Mouse (Mus musculus): ENCODE data around the gene Hist3h2ba.

Gene Hist3h2ba

DNA sequence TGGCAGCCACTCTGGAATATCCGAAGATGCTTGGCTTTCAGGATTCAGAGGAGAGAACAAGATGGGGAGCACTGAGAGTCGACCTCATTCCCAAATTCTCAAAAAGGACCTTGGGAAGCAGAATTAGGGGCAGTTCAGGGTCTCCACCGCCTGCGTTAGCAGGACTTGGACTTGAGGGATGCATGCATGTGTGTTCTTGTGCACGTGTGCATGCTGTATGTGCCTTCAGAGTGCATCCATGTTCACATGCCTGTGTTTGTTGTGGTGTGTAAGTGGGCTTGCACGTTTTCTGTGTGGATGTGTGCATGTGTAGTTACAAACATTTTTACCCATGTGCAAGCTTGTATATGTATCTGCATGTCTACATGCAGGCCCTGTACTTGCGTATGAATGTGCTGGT, 15.5 kb downstream of the Hist3h2ba start:
- DNase-seq (ENCODE audit: low read depth, low spot score) = no peak

DNA sequence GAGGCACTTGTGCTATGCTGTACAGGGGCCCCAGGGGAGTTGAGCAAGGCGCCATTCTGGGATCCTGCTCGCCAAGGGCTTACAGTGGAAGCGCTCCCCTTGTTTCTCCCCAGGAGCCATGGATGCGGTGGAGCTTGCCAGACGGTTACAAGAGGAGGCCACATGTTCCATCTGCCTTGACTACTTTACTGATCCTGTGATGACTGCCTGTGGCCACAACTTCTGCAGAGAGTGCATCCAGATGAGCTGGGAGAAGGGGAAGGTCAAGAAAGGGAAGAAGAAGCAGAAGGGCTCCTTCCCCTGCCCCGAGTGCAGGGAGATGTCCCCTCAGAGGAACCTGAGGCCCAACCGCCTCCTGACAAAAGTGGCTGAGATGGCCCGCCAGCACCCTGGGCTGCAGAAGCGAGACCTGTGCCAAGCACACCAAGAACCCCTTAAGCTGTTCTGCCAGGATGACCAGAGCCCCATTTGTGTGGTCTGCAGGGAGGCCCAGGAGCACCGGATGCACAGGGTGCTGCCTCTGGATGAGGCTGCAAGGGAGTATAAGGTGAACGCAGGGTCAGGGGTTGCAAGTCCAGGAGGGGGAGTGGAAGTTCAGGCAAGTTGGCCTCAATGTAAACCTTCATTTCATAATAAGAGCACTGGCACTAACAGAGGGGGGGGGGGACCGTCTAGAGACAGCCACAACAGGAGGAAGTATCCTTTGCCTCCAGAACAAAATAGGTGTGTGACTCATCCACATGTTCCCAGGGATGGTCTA, 16.5 kb downstream of the Hist3h2ba start:
- DNase-seq (ENCODE audit: low read depth, low spot score) = no peak

DNA sequence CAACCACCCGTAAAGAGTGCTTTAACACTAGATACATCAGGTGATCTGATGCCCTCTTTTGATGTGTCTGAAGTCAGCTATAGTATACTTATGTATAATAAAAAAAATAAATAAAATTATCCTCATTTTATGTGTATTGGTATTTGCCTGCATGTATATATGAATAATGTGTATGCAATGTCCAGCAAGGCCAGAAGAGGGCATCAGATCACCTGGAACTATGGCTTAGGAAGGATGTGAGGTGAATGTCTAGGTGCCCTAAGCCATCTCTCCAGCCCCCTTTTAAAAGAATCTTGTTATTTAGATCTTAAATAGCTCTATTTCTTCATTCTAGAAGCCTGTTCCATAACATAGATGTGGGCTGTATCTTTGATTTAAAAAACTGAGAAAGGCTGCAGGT, 18.6 kb downstream of the Hist3h2ba start:
- DNase-seq (ENCODE audit: low read depth, low spot score) = peak; percentile 62

DNA sequence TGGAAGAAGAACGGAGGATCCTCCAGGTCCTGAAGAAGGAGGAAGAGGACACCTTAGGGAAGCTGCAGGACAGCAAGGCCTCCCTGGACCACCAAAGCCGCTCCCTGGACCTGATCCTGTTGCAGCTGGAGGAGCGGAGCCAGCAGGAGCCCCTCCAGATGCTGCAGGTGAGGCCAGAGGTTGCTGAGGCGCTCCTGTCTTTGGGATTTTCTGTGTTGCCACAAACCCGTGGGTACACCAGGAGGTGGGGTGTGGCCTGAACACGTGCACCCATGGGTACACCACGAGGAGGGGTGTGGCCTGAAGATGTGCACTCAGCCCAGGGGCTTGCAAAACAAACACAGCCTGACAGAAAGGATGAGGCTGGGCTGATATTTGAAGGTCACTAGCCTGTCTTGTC, 19.8 kb downstream of the Hist3h2ba start:
- DNase-seq (ENCODE audit: low read depth, low spot score) = no peak

- no peak for DNase-seq (ENCODE audit: low read depth, low spot score)
Observed at GRCm38 (mm10) chr11:58969027-58969426, 20.3 kb downstream of the Hist3h2ba start.

GRCm38 (mm10) chr11:58969659-58970058, 20.9 kb downstream of the Hist3h2ba start:
- peak; percentile 42 for DNase-seq (ENCODE audit: low read depth, low spot score)

DNA sequence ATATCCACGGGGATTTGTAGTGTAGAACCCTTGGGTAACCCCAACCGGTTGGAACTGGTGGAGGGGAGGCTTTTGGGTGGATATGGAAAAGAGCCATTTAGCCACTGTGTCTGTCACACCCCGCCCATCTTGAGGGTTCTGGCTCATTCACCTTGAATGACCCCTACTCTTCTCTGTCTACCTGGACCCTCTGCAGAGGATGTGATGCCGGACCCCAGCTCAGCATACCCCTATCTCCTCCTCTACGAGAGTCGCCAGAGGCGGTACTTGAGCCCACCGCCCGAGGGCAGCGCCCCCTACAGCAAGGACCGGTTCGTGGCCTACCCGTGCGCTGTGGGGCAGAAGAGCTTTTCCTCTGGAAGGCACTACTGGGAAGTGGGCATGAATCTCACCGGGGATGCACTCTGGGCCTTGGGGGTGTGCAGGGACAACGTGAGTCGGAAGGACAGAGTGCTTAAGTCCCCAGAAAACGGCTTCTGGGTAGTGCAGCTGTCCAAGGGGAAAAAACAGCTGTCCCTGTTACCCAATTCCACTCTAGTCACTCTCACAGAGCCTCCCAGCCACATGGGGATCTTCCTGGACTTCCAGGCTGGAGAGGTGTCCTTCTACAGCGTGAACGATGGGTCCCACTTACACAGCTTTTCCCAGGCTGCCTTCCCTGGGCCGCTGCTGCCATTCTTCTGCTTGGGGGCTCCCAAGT, 22.3 kb downstream of the Hist3h2ba start:
- no peak for DNase-seq (ENCODE audit: low read depth, low spot score)

DNA sequence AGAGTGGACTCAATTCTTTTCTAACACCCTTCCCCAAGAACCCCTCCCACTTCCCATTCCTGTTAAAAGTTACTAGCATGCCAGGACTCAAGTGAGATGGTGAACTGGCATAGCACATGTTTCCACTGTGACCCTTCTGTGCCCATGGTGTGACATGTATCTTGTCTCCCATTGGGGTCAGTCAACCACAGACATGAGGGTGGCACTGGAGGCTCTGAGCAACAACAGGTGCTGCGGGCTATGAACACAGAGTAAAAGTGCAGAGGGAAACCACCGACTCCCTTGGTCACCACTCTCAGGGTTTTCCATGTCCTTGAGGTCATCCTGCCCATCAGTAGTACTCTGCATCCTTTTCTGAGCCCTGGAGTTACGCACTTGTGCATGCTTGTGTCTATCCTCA, 23.1 kb downstream of the Hist3h2ba start:
- DNase-seq (ENCODE audit: low read depth, low spot score) = no peak

- DNase-seq (ENCODE audit: low read depth, low spot score) = no peak
Observed at GRCm38 (mm10) chr11:58974414-58974813, 25.7 kb downstream of the Hist3h2ba start.

GRCm38 (mm10) chr11:58977150-58977549, 28.4 kb downstream of the Hist3h2ba start:
- peak; percentile 76 for DNase-seq (ENCODE audit: low read depth, low spot score)

GRCm38 (mm10) chr11:58977607-58978026, 28.9 kb downstream of the Hist3h2ba start:
- no peak for DNase-seq (ENCODE audit: low read depth, low spot score)

DNA sequence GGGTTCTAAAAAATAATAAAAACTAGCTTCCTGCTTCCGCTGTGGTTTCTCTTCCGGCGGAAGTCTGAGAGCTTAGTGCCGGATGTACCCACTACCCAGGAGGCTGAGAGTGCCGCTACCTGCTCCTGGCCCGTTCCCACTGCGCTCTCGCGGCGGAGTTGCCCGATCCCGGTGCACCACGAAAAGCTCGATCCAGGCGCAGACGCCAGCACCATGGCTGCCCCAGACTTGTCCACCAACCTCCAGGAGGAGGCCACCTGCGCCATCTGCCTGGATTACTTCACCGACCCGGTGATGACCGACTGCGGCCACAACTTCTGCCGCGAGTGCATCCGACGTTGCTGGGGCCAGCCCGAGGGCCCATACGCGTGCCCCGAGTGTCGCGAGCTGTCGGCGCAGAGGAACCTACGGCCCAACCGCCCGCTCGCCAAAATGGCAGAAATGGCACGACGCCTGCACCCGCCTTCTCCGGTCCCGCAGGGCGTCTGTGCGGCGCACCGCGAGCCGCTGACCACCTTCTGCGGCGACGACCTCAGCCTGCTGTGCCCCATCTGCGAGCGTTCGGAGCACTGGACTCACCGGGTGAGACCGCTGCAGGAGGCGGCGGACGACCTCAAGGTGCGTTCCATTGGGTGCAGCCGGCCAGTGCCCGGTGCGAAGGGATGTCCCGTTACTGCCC, 29.4 kb downstream of the Hist3h2ba start, which contains the start of gene Trim11:
TSS of gene Trim11 (plus strand) at position 67 of the 679 bp plus-strand sequence.
- DNase-seq (ENCODE audit: low read depth, low spot score) = peak; percentile 88

GRCm38 (mm10) chr11:58978706-58979030, 29.9 kb downstream of the Hist3h2ba start:
- DNase-seq (ENCODE audit: low read depth, low spot score) = no peak

DNA sequence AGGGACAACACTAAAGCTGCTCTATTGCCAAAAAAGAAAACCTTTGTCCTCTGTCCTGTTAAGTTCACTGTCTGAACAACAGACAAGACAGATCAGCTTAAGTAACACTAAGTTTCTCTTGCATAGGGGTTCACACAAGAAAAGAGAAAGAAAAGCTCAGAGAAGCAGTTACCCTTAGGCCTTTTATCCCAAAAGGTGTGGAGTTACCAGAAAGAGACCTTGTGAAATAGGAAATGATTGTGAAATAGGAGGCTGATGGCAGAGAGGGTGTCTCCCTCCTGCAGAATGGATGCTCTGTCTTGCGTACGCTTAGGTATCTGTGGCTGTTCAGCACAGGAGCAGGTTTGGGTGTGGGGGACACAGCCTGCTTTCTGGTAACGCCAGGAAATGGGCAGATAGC, 30.5 kb downstream of the Hist3h2ba start:
- DNase-seq (ENCODE audit: low read depth, low spot score) = peak; percentile 45

DNA sequence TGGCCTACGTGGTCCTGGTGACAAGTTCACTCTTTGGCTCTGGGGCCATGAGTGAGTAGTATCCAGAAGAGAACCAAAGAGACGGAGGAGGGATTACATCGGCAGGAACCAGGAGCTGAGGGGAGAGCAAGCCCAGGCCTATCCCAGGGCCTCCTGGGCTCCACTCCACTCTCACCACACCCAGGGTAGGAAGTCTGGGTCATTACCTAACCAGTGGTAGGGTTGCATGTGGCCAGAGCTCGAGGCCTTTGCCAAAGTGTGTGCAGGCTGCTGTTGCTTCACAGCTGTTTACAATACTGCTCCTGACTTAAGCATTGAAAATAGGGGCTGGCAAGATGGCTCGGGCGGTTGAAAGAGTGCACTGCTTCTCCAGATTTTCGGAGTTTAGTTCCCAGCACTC, 30.9 kb downstream of the Hist3h2ba start:
- no peak for DNase-seq (ENCODE audit: low read depth, low spot score)

GRCm38 (mm10) chr11:58980381-58980990, 31.8 kb downstream of the Hist3h2ba start:
- no peak for DNase-seq (ENCODE audit: low read depth, low spot score)

DNA sequence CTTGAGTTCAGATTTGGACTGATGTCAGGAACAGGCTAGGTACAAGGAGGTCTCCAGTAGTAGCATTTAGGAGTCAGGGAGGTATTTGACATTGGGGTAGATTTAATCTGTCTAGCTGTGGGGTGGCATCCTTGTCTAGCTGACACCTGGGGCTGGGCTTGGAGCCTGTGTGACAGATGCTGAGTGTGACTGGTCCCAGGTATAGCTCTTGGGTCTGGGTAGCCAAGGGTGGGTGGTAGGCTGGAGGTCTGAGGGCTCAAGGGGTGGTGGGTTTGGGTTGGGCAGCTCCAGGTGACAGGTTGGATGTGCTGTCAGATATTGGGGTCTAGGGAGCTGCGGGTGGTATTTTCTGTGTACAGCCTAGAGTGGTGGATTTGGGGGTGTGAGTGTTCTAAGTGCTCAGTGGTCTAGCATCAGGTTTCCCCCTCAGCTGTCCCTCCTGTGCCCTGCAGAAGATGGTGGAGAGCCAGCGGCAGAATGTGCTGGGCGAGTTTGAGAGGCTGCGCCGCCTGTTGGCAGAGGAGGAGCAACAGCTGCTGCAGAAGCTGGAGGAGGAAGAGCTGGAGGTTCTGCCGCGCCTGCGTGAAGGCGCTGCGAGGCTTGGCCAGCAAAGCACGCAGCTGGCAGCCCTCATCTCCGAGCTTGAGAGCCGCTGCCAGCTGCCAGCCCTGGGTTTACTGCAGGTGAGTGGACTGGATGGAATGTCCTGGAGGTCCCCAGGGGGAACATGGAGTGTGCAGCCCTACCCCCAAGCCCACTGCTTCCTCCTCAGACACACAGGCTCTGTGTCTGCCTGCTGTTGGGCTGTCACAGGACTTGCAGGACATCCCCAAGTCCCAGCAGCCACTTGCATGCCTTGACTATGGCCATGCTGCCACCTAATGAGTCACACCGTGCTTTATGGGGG, 33.1 kb downstream of the Hist3h2ba start:
- DNase-seq (ENCODE audit: low read depth, low spot score) = peak; percentile 93

DNA sequence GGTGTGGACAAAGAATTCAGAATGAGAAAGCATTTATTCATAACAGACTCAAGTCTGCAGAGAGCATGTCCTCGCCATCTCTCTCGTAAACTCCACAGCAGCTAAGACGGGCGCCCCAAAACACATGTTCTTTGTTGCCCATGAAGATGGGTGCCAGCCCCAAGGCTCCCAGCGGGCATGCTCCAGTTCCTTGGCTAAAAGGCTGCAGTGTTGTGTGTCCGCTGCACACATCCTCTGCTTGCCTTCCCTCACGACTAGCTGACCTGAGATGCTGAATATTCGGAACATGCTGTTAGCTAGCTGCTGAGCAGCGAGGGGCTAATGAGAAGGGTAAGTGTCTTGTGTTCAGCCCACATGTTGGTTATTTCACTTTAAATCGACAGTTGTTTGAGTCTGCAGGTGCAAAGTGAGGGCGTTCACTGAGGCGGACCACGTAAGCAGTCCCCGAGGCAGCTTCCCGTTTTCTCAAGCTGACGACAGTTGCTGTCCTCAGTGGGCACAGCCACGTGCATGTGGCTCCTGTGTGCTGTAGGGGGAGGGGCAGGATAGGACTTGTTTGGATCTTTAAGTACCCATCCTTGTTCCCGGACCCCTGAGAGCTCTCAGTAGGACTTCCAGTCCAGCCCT, 33.9 kb downstream of the Hist3h2ba start:
- peak; percentile 91 for DNase-seq (ENCODE audit: low read depth, low spot score)

GRCm38 (mm10) chr11:58983691-58984341, 35.1 kb downstream of the Hist3h2ba start:
- no peak for DNase-seq (ENCODE audit: low read depth, low spot score)

GRCm38 (mm10) chr11:58984657-58985056, 35.9 kb downstream of the Hist3h2ba start:
- DNase-seq (ENCODE audit: low read depth, low spot score) = no peak
